Mouse (Mus musculus) ovary, adult 18-20 months (tissue): Measurements from ENCODE around the gene Ccdc167.
"Not testable (repeated sequence)": the region's sequence is repeated elsewhere in the genome, so short reads cannot be mapped to it uniquely, and the experiment has no call there.

Experiments used
- DNase-seq: peaks from one replicate; pipeline ENCODE4 v3.0.0; 2022; ENCODE audit warnings: low spot score, mixed read lengths

Ccdc167 gene

DNA sequence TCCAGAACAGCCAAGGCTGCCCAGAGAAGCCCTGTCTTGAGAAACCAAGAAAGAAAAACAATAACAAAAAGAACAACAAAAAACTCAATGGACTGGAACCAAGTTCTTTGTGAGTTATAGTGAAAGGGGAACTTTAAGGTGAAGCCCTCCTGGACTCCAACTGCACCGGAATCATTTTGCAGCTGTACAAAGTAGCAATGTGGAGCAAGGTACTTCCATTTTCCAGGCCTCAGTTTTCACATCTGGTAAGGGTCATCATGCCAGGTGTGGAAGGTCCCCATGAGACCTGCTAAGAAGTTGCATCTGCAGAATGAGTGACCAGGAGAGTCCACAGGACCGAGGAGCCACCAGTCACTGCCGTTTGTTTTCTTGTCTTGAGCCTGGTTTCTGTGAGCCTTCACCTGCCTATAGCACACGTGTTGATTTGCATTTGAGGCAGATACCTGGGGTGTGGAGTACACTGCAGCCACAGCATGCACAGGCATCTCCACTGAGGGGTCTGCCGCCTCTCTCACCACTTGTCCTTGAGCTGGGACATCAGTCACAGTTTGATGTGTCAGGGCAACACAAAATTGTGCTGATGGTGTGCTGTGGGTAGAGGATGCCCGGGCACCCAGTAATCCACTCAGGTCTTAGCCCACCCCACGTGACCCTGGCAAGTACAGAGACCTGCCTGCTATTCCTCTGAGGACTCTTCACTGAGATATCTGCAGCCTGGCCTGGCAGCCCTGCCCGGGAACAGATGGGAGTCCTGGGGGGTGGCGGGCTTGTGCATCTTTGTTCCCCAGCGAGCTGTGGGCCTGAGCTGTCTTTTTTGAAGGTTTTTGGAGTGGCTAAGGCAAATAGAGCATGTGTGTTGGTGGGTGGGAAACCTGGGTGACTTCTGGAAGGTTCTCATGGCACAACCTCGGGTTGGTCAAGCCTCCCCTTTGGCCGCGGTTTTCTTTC is 3.1 kb upstream of the Ccdc167 start:
- DNase-seq: no peak

GRCm38 (mm10) chr17:29718660-29719059 is 1.8 kb upstream of the Ccdc167 start:
- no peak for DNase-seq

DNA sequence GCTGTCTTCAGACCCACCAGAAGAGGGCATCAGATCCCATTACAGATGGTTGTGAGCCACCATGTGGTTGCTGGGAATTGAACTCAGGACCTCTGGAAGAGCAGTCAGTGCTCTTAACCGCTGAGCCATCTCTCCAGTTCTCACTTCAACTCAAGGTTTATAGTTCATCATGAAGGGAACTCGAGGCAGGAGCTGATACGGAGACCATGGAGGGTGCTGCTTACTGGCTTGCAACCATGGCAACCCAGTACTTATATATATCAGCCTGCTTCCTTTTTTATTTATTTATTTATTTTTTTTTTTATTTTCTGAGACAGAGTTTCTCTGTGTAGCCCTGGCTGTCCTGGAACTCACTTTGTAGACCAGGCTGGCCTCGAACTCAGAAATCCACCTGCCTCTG is 3.1 kb downstream of the Ccdc167 start:
- DNase-seq: not testable (repeated sequence)

- DNase-seq: no peak
Measured at GRCm38 (mm10) chr17:29712565-29712964, 4.3 kb downstream of the Ccdc167 start.

DNA sequence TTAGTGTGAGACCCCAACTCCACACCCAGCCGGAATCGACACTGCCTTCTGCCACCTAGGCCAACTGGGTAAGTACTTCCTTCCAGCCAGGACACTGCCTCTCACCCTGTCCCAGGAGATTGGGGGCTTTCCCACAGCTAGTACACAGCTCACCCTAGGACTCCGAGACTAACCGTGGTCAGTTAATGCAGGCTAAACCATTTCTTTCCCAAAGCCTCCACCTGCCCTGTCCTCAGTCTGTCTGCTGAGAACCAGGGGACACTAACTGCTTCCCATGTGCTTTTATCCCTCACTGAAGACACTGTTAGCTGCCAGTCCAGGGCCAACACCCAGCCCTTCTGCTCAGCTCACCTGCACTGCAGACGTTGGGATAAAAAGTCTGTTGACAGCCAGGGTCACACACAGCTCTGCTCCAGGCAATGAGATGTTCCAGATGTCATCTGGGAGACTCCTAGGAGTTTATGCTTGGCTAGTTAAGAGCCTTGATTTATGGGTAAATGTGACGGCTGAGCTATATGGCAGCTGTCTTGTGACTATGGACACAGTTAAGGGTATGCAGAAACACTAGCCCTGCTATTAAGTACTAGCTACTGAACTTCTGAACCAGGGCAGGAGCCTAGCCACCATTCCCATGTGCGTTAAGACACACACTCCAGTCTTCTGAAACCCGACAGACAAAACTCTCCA is 5.0 kb downstream of the Ccdc167 start:
- DNase-seq: no peak

- DNase-seq: peak; percentile 55
Measured at GRCm38 (mm10) chr17:29711076-29711744, 5.6 kb downstream of the Ccdc167 start.

- DNase-seq: no peak
Measured at GRCm38 (mm10) chr17:29710562-29711044, 6.2 kb downstream of the Ccdc167 start.

DNA sequence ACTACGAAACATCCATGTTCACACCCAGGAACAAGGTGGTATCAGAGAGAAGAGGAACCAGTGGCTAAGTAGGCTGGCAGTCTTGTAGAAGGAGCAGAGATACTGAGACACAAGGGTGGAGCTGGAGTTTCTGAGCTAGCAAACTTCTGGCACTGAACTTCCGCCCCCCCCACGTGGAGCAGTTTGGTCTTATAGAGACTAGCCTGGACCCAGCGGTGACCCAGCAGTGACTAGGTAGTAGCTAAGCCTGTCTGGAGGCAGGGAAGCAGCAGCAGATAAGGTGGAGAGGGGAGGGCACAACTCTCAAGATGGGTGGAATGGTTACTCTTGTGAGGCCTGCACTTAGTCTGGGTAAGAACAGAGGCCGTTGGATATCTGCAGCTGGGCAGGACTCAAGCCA is 8.1 kb downstream of the Ccdc167 start:
- DNase-seq: no peak

DNA sequence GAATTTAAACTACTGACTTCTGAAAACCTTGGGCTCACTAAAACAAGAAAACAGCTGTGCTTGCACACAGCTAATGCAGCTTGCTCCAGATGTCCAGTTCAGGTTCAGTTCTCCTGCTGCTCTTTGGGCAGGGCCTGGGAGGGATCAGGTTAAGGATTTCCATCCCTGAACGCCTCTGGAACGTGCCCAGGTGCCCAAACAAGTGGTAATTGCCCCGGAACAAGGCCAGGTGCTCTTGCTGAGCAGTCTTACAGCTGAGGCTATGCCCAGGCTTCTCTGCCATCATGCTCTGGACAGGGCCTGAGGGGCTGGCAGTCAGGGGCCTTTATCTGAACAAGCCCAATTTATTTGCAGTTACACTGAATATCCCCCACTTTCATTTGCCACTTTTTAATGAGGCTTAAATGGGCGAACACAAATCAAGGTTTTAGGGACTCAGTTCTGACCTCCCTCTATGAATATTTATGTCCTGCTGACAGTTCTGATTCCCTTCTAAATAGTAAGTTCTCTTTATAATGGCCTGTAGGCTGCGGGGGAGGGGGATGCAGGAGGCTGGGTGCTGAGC is 9.8 kb downstream of the Ccdc167 start:
- no peak for DNase-seq

GRCm38 (mm10) chr17:29705881-29706280 is 11.0 kb downstream of the Ccdc167 start:
- no peak for DNase-seq

DNA sequence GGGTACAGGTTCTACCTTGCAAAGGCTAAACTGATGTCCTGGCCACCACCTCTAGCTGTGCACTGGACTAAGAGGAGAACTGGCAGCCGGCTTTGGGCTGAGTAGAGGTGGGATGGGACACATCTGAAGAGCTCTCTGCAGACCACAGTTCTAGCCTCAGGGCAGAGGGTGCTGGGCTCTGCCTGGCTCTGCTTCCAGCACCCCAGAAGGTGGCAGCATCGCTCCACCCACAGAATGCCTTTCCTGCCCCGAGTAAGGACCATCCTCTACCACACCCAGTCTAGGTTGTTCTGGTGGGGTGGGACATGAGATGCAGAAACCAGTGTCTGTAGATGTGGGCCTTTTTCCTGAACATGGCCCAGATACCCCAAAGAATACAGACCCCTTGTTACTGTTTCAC is 12.1 kb downstream of the Ccdc167 start:
- no peak for DNase-seq

DNA sequence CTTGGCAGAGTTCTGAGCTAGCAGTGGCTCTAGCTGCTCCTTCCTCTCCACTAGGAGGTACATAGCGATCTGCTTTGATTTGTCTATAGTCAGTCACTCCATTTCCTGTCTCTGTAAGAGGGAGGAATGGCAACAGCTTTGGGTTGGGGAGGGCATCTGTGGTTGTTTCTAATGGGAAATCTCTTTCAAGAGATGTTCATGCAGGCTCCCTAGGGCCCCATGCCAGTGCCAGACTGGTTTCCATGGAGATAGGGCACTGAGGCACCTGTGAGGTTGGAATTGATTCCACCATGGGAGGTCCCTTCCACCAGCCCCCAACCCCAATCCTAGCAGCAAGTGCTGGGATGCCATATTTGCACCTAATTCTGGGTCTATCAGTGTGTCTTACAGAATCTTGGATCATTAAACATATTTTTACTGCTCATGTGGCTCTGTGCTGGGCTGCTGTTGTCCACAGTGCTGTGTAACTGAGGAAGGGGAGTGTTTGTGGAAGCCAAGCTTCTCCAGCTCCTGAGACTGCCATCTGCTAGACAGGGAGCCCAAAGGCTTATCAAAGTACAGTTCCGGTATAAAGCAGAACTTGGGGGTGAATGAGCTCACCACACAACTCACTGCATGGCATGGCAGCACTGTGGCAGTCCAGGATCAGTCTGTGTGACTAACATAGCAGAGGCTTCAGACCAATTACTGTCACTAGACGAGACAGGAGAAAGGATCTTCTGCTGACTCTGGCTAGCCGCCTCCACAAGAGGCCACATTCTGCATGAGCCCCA is 13.7 kb downstream of the Ccdc167 start:
- DNase-seq: no peak

DNA sequence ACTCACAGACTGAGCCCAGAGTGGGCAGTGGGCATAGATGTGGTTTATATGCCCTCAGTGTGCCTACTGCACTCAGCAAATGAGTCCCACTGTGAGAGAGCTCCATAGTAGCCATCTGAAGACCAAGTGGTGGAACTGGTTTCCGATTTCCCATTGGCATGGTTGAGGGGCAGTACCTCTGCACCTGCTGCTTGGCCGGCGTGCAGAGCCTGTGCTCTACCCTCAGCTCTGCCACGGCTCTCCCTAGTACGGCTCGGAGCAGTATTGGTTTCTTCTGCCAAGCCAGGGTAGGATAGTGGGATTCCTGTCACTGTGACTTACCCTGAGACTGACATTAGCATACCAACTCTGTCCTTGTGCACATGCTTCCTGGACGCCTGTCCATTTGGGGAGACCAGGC is 16.3 kb downstream of the Ccdc167 start:
- DNase-seq: no peak

DNA sequence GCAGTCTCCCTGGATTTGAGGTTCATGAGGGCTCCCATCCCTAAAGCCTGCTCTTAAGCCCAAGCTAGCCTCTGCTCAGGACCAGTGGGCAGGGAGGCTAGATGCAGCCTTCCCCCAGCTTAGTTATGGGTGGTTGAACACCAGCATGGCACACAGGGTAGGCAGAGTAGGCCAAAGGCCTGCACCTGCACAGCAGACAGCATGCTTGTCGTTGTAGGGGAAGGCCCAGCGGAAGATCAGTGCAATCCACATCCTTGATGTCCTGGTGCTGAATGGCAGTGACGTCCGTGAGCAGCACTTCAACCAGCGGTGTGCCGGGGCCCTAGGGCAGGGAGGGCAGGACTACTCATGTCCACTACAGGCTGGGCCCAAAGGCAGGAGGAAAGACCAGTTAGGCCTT is 18.4 kb downstream of the Ccdc167 start:
- no peak for DNase-seq

DNA sequence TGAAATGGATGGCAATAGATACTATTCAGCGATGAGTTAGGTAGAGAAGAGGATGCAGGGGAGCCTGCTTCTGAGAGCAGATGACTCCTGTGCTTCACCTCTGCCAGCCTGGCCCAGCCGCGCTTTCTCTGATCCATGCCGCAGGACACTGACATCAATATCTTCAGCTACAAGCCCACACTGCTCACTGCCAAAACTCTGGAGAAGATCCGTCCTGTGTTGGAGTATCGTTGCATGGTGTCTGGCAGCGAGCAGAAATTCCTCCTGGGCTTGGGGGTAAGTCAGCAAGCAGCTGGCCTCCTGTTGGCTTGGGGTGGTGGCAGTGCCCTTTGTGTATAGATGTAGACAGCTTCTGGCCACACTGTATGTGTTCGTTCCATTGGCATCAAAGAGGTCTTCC is 19.9 kb downstream of the Ccdc167 start:
- no peak for DNase-seq

- DNase-seq: no peak
Measured at GRCm38 (mm10) chr17:29694516-29694915, 22.3 kb downstream of the Ccdc167 start.

DNA sequence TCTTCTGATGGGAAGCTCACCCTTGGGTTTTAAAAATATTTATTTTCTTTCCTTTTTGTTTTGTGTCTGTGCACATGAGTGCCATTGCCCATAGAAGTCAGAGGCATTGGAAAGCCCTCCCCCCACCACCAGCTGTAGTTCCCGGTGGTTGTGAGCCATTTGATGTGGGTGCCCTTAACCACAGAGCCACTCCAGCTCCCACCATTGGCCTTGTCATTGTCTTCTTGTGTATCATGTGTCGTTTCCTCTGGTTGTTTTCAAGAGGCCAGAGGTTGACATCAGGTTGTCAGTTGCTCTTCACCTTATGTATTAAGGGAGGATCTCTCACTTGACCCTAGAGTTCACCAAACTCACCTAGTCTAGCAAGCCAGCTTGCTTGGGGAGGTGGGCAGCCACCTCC is 23.3 kb downstream of the Ccdc167 start:
- no peak for DNase-seq

DNA sequence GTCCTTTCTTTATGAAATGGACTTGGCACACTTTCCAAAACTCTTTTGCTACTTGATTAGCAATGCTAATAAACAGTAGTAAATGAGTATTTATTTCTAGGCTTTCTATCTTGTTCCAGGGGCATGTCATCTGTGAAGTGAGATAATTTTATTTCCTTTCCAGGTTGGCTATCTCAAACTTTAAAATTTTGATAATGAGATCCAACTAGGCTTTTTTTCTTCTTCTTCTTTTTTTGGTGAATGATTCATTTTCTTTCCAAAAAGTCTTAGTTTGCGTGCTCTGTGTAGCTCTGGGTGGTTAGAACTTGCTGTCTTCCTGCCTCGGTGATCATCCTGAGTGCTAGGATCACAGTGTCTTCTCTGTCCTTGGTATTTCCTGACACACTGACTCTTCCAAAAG is 24.0 kb downstream of the Ccdc167 start:
- DNase-seq: no peak

DNA sequence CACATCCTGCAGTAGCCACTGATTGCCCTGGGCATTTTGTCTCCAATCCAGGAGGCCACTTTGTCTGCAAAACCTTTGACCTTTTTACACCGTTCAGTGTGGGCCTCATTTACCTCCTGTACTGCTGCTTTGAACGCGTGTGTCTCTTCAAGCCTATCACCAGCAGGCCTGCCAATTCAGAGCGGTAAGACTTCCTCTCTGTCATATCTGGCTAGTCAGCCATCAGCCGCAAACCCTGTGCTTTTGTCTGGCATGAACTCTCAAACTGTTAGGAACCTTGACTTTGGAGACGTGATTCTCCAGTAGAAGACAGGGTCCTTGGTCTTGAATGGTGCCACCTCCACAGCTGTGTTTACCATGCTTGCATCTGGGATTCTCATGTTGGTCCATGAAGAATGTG is 26.6 kb downstream of the Ccdc167 start:
- DNase-seq: no peak

- no peak for DNase-seq
Measured at GRCm38 (mm10) chr17:29688610-29689009, 28.2 kb downstream of the Ccdc167 start.

DNA sequence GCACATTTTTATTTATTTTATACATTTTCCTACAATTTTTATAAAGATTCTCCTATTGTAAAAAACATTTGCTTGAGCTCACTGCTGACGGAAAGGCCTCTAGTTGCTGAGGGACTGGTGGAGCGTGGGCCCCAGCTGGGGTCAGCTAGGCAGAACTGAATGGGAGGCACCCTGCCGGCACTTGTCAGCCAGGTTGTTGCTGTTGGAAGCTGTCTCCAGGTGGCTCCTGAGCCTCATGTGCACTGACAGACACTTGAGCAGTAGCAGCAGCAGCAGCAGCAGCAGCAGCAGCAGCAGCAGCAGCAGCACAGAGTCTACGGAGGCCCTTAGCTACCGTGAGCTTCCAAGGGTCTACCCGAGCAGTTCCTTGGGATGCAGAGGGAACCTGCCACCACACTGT is 29.5 kb downstream of the Ccdc167 start:
- DNase-seq: no peak

GRCm38 (mm10) chr17:29686771-29687170 is 30.1 kb downstream of the Ccdc167 start:
- DNase-seq: no peak
